Mouse (Mus musculus) intestine, embryonic 16.5 days (tissue): ENCODE measurements around the gene Vip. TPM values are rescaled to one million over a fixed set of nuclear protein-coding genes. Genes with fewer than 3 reads are reported as not detected.

Experiments
- ATAC-seq: fragments of 200-750 bp; cut with Nextera tagmentation; 2 replicates; pipeline ENCODE4 v1.8.0; 2017; ENCODE audit warnings: moderate TSS enrichment, moderate library complexity
- H3K27ac ChIP-seq: fragments of 300-500 bp; sonication (generic); 2 replicates; pipeline ENCODE4 v1.5.1; 2014; ENCODE audit warnings: mild to moderate bottlenecking, low read length
- H3K27me3 ChIP-seq: fragments of 300-500 bp; sonication (generic); replicated peaks from 2 replicates; pipeline ENCODE4 v1.6.1; 2014; ENCODE audit warnings: low read length, control low read depth, mixed read lengths; ENCODE audit not compliant: control insufficient read depth, insufficient read depth
- H3K36me3 ChIP-seq: fragments of 300-500 bp; sonication (generic); 2 replicates; pipeline ENCODE4 v1.6.1; 2014; ENCODE audit warnings: low read length, control low read depth; ENCODE audit not compliant: control insufficient read depth, insufficient read depth
- H3K4me1 ChIP-seq: fragments of 300-500 bp; sonication (generic); 2 replicates; pipeline ENCODE4 v1.6.1; 2014; ENCODE audit warnings: low read length, control low read depth, mixed read lengths; ENCODE audit not compliant: control insufficient read depth, insufficient read depth
- H3K4me2 ChIP-seq: fragments of 300-500 bp; sonication (generic); 2 replicates; pipeline ENCODE4 v1.6.1; 2014; ENCODE audit warnings: low read depth, low read length, control low read depth
- H3K4me3 ChIP-seq: fragments of 300-500 bp; sonication (generic); 2 replicates; pipeline ENCODE4 v1.5.1; 2014; ENCODE audit warnings: mild to moderate bottlenecking, low read length
- H3K9ac ChIP-seq: fragments of 300-500 bp; sonication (generic); 2 replicates; pipeline ENCODE4 v1.6.1; 2014; ENCODE audit warnings: low read depth, low read length
- H3K9me3 ChIP-seq: fragments of 300-500 bp; sonication (generic); 2 replicates; pipeline ENCODE4 v1.6.1; 2016; ENCODE audit warnings: low read length, control low read depth; ENCODE audit not compliant: control insufficient read depth
- WGBS: fragments of 180-500 bp; shearing (Covaris S2); extraction: QIAGEN DNeasy Blood & Tissue Kit; methylation state at CpG from one replicate; pipeline ENCODE4 v1.1.7; 2014; 5-methylcytosine and 5-hydroxymethylcytosine counted together
- polyA plus RNA-seq: library from polyadenylated mRNA; unstranded; fragments of >200 nt; fragmentation: Nextera tagmentation; extraction: Ambion mirVana; gene quantifications from 2 replicates; pipeline ENCODE4 v1.2.1, GENCODE M21; 2015

Gene Vip
- 20.9 and 22.8 TPM in 2 replicates for polyA plus RNA-seq

GRCm38 (mm10) chr10:5639112-5639511, at the start of gene Vip:
Gene Vip, plus strand, starts transcription at chr10:5639218.
- Histone ChIP-seq H3K36me3 (no peaks in the 10 kb centered on the region), H3K4me2 (no peak within 1 kb of the TSS), H3K4me3 (no peak within 1 kb of the TSS), H3K27ac (no peak within 1 kb of the TSS), H3K4me1 (no peaks in the 10 kb centered on the region), H3K9me3 (no peaks in the 10 kb centered on the region), H3K9ac (no peak within 1 kb of the TSS), H3K27me3 (no peaks in the 10 kb centered on the region)
- no peak for ATAC-seq
- WGBS: 27% methylated on average over 8 of the region's 8 CpGs

DNA sequence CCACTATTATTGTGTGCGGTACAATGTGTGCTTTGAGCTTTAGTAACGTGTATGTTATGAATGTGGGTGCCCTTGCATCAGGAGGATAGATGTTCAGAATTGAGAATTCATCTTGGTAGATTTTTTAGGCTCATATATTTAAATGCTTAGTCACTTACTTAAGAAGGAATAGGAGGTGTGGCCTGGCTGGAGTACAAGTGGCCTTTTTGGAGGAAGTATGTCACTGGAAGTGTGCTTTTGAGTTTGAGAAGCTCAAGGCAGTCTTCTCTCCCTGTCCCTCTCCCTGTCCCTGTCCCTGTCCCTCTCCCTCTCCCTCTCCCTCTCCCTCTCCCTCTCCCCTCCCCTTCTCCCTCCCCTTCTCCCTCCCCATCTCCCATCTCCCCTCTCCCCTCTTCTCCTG, 48.0 kb upstream of the Vip start:
- H3K27me3 ChIP-seq: no peaks in the 10 kb centered on the region
- H3K36me3 ChIP-seq: no peaks in the 10 kb centered on the region
- no peaks in the 10 kb centered on the region for H3K9me3 ChIP-seq
- no peak overlapping the region for H3K27ac ChIP-seq
- WGBS: 91% methylated on average over 2 of the region's 2 CpGs
- H3K4me1 ChIP-seq: no peaks in the 10 kb centered on the region
- H3K4me3 ChIP-seq: no peak overlapping the region
- ATAC-seq: no peak
- no peak overlapping the region for H3K9ac ChIP-seq
- H3K4me2 ChIP-seq: no peak overlapping the region

DNA sequence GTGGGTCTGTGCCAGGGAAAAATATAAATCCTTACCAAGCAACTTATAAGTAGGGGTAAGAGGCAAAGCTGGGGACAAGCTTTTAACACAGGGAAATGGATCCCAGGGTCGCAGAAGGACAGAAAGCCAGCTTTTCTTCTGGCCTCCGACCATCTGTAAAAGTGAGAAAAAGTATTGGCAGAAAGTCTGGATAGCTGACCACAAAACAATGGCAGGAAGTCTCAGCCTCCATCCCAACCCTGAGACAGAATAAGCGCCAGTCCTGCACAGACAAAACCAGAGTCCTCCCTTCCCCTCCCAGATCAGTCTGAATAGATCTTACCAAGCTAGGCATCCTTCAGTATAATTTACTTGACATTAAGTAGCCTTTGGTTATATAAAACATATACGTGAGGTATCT, 47.0 kb upstream of the Vip start:
- H3K27me3 ChIP-seq: no peaks in the 10 kb centered on the region
- no peak overlapping the region for H3K9ac ChIP-seq
- H3K4me2 ChIP-seq: no peak overlapping the region
- H3K4me3 ChIP-seq: no peak overlapping the region
- H3K36me3 ChIP-seq: no peaks in the 10 kb centered on the region
- H3K27ac ChIP-seq: no peak overlapping the region
- WGBS: 78% methylated on average over 4 of the region's 4 CpGs
- ATAC-seq: no peak
- H3K4me1 ChIP-seq: no peaks in the 10 kb centered on the region
- no peaks in the 10 kb centered on the region for H3K9me3 ChIP-seq

- WGBS: 22% methylated on average over 5 of the region's 5 CpGs
- Histone ChIP-seq H3K27ac (no peak within 1 kb of the TSS; the same call in 1 of the 2 replicates), H3K4me3 (peak within 1 kb of the TSS; percentile 22; the same call in 1 of the 2 replicates), H3K9me3 (no peaks in the 10 kb centered on the region), H3K27me3 (no peaks in the 10 kb centered on the region), H3K9ac (no peak within 1 kb of the TSS), H3K4me2 (no peak within 1 kb of the TSS), H3K36me3 (no peaks in the 10 kb centered on the region), H3K4me1 (no peaks in the 10 kb centered on the region)
- no peak for ATAC-seq
These were observed 45.6 kb upstream of the Vip start, which contains the start of gene Myct1 for GRCm38 (mm10) chr10:5593464-5593863. Gene Myct1, plus strand, starts transcription at chr10:5593775.

DNA sequence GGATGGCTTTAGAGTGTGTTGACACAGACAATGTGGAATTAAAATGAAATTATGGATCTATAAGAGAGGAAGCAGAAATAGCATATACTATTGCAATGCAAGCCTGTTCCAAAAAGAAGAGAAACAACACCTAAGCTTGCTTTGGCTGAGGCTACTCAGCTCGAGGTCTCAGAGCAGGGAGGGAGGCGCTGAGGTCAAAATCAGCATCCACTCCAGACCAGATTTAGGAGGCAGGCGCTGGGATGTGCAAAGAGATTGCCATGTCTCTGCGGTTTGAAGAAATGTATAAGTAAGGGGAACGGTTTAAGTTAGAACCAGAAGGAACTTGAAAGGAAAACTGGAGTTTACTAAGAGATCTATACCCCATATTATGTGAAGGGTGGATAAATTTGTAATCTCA, 44.6 kb upstream of the Vip start:
- no peaks in the 10 kb centered on the region for H3K36me3 ChIP-seq
- no peaks in the 10 kb centered on the region for H3K27me3 ChIP-seq
- no peaks in the 10 kb centered on the region for H3K4me1 ChIP-seq
- no peak overlapping the region for H3K4me2 ChIP-seq
- ATAC-seq: no peak
- no peaks in the 10 kb centered on the region for H3K9me3 ChIP-seq
- no peak overlapping the region for H3K4me3 ChIP-seq
- WGBS: 65% methylated on average over 5 of the region's 5 CpGs
- H3K9ac ChIP-seq: no peak overlapping the region
- H3K27ac ChIP-seq: no peak overlapping the region

DNA sequence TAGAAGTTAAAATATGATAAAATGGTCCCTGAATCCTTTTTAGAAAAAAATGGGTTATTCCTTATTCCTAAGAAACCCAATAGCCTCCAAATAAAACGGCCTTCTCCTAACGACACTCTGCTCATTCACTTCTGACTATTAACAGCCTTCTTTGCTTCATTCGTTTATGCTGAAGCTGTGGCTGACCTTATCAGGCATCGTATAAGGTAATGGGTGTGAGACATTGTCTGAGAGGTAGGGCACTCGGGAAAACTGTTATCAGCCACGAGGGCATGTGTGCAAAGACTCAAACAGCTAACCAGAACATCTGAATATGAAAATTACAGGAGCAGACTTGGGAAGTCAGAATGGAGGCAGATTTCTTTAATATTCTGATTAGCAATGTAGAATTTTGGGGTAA, 42.5 kb upstream of the Vip start:
- Histone ChIP-seq H3K27ac (no peak overlapping the region), H3K4me1 (no peaks in the 10 kb centered on the region), H3K9ac (no peak overlapping the region), H3K27me3 (no peaks in the 10 kb centered on the region), H3K9me3 (no peaks in the 10 kb centered on the region), H3K4me2 (no peak overlapping the region), H3K4me3 (no peak overlapping the region), H3K36me3 (no peaks in the 10 kb centered on the region)
- no peak for ATAC-seq
- WGBS: 46% methylated on average over 6 of the region's 6 CpGs

DNA sequence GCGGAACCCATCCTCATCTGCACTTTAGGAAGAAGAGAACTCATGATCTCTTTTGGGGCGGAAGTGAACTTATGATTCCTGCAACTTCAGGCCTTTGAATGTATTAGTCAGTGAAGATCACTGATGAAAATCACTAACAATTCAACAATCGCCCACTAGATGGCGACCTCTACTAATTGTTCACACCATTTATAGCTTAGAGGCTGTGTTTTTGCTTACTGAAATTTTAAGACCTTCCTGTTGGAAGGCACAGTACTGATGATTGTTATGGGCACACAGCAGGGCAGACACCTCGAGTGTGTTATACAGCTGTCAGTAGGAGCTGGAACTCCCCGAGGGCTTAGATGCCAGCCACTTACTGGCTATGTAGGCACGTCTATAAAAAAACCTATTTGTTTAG, 38.9 kb upstream of the Vip start:
- H3K4me1 ChIP-seq: no peaks in the 10 kb centered on the region
- H3K9me3 ChIP-seq: no peaks in the 10 kb centered on the region
- H3K4me3 ChIP-seq: no peak overlapping the region
- no peak overlapping the region for H3K27ac ChIP-seq
- no peak overlapping the region for H3K4me2 ChIP-seq
- no peaks in the 10 kb centered on the region for H3K27me3 ChIP-seq
- WGBS: 14% methylated on average over 7 of the region's 7 CpGs
- peak; percentile 28; the same call in 1 of the 2 replicates for ATAC-seq
- H3K36me3 ChIP-seq: no peaks in the 10 kb centered on the region
- H3K9ac ChIP-seq: no peak overlapping the region

GRCm38 (mm10) chr10:5603512-5603911, 35.5 kb upstream of the Vip start:
- Histone ChIP-seq H3K27ac (no peak overlapping the region), H3K9me3 (no peaks in the 10 kb centered on the region), H3K4me3 (no peak overlapping the region), H3K4me1 (no peaks in the 10 kb centered on the region), H3K27me3 (no peaks in the 10 kb centered on the region), H3K4me2 (no peak overlapping the region), H3K36me3 (no peaks in the 10 kb centered on the region), H3K9ac (no peak overlapping the region)
- ATAC-seq: no peak
- WGBS: 70% methylated on average over 10 of the region's 10 CpGs

- H3K27ac ChIP-seq: no peak overlapping the region
These were observed 34.6 kb upstream of the Vip start for GRCm38 (mm10) chr10:5604371-5604770.

DNA sequence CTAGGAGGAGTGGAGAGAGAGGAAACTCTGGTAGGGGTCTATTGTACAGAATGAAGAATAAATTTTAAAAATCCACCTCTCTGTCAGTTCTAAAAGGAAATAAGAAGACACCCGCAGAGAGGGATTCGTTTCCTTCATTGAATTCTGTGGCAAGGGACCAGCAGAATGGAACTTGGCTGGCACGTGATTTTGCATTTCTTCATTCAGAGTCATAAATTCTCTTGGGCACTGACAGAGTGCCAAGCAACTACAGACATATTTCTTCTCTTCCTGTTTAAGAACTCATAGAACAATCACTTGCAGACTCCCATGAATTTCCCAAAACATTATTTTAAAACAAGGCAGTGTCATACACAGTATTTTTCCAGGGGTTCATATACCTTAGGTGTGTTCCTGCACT, 30.1 kb upstream of the Vip start:
- Histone ChIP-seq H3K27ac (no peak overlapping the region), H3K4me2 (no peak overlapping the region), H3K4me1 (no peaks in the 10 kb centered on the region), H3K36me3 (no peaks in the 10 kb centered on the region), H3K9me3 (no peaks in the 10 kb centered on the region), H3K27me3 (no peaks in the 10 kb centered on the region), H3K9ac (no peak overlapping the region), H3K4me3 (no peak overlapping the region)
- ATAC-seq: no peak
- WGBS: 78% methylated on average over 3 of the region's 3 CpGs

More at GRCm38 (mm10) chr10:5604371-5604770, 34.6 kb upstream of the Vip start:
- no peak for ATAC-seq
- WGBS: 87% methylated on average over 13 of the region's 13 CpGs
- Histone ChIP-seq H3K9ac (no peak overlapping the region), H3K4me3 (no peak overlapping the region), H3K4me2 (no peak overlapping the region), H3K4me1 (no peaks in the 10 kb centered on the region), H3K36me3 (no peaks in the 10 kb centered on the region), H3K27me3 (no peaks in the 10 kb centered on the region), H3K9me3 (no peaks in the 10 kb centered on the region)
